Mouse (Mus musculus) right cerebral cortex, postnatal 4 days (tissue): Measurements from ENCODE around the gene Myo10.

Experiments used
- DNase-seq: peaks from one replicate; pipeline ENCODE4 v3.0.0-alpha.2; 2022

Myo10 gene

DNA sequence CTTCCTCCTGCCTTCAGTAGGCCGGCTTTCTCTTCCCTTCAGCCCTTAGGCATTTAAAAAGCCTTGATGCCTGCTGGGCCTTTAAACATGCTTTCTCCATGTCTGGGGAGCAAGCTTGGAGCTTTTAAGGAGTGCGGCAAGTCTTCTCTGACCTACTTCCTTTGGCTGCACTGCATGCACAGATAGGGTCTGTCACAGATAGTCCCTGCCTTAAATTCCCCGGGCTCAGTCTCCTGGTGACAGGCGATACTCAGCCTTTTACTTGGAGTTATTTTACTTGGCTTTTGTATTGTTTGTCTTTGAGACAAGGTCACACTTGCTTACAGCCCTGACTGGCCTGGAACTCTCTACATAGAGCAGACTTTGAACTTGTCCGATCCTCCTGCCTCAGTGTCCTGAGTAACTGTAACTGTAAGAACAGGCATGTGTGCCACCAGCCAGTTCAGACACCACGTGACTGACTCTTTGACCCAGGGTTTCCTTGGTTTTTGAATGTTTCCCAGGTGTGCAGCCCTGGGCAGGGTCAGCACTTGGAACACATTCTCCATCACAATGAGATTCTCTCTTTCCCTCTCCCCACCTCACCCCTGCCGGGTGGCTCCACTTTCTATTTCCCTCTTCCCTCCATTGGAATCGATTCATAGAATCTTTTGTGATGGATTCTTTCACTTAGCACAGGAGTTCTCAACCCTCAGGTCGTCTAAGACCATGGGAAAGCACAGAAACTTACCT lies 147.4 kb downstream of the Myo10 start:
- DNase-seq: no peak

DNA sequence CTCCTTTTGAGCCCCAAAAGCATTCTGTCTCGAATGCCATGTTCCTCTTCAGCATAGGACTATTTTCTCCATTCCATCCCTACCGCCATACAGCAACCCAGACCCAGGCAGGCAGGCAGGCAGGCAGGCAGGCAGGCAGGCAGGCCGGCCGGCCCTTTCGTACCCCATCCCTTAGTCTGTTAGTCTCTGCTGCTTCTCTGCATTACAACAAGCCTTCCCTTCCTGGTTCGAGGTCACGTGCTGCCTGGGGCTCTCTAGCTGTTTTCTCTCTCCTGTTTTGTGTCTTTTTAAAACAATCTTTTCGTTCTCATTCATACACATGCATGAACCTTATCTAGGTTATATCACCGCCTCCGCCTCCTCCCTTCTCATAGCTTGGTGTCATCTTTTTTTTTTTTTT lies 149.5 kb downstream of the Myo10 start:
- DNase-seq: no peak

DNA sequence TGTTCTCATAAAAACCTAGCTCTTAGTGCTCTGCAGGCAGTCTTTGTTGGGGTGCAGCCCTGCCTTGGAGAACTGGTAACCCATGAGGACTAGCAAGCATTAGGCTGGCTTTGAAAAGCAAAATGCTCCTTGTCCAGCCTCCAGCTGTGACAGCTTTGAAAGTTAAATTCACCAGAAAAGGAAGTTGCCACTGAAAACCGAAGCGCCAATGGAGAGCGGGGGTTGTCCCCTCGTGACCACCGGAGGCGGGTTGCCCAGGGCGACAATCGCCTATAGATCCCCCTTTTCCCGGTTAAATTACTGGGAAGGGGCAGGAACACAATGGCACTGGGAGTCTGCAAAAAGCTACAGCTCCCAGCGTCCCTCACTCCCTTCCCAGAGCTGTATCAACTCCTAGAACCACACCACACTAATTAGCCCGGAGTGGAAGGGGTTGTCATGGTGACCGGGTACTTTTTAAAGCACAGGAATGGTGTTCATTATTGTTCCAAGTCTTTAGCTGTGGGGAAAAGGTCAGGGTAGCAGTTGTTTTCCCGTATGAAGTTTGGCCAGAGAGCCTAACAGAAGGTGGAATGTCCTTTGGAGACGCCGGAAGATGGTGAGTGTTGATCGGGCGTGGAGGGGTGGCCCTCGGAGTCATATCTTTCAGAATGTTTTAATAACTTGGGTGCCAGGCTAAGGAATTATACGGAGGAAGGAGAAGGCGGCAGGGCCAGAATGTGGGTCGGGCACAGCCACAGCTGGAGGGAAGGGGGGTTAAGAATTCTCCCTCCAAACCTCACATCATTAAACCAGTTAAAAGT lies 151.6 kb downstream of the Myo10 start:
- peak; percentile 58 for DNase-seq

DNA sequence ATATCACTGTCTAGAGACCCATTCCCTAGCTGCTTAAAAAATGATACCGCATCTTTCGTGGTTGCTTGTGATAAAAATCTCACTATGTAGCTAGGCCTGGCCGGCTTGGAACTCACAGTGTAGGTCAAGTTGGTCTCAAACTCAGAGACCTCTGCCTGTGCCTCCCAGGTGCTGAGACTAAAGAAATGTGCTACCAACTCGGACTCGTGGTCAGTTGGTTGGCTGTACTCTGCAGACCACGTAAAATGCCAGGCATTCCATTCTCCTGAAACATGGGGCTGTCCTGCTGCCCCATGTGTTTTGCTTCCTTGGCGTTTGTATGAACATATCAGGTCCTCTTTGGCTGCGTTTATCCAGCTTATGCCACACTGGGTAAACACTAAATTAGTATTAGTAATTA lies 156.6 kb downstream of the Myo10 start:
- no peak for DNase-seq

DNA sequence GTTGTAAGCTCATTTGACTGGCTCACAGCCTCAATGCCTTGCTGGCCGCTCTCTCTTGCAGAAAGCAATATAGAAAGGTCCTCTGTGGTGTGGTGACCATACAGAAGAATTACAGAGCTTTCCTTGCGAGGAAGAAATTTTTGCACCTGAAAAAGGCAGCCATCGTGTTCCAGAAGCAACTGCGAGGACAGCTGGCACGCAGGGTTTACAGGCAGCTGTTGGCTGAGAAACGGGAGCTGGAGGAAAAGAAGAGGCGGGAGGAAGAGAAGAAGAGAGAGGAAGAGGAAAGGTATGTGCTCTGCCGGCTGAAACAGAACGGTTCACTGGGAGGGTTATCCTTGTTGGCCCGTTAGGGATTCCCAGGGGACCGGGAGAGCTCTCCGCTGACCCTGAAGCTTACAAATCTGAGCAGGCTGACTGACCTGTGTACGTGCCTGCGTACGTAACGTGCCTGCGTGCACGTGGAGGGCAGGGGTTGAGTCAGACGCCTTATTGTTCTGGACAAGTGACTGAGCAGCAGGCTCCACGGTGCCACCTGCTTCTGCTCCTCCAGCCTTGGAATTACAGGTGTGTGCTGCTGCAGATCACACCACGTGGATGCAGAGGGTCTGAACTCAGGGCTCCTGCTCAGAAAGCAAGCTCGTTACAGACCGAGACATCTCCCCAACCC lies 157.3 kb downstream of the Myo10 start:
- DNase-seq: no peak

DNA sequence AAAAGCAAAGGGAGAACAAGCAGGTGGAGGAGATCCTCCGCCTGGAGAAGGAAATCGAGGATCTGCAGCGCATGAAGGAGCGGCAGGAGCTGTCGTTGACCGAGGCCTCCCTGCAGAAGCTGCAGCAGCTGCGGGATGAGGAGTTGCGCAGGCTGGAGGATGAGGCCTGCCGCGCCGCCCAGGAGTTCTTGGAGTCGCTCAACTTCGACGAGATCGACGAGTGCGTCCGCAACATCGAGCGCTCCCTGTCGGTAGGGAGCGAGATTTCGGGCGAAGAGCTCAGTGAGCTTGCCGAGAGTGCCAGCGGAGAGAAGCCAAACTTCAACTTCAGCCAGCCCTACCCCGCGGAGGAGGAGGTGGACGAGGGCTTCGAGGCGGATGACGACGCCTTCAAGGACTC lies 158.7 kb downstream of the Myo10 start:
- no peak for DNase-seq

DNA sequence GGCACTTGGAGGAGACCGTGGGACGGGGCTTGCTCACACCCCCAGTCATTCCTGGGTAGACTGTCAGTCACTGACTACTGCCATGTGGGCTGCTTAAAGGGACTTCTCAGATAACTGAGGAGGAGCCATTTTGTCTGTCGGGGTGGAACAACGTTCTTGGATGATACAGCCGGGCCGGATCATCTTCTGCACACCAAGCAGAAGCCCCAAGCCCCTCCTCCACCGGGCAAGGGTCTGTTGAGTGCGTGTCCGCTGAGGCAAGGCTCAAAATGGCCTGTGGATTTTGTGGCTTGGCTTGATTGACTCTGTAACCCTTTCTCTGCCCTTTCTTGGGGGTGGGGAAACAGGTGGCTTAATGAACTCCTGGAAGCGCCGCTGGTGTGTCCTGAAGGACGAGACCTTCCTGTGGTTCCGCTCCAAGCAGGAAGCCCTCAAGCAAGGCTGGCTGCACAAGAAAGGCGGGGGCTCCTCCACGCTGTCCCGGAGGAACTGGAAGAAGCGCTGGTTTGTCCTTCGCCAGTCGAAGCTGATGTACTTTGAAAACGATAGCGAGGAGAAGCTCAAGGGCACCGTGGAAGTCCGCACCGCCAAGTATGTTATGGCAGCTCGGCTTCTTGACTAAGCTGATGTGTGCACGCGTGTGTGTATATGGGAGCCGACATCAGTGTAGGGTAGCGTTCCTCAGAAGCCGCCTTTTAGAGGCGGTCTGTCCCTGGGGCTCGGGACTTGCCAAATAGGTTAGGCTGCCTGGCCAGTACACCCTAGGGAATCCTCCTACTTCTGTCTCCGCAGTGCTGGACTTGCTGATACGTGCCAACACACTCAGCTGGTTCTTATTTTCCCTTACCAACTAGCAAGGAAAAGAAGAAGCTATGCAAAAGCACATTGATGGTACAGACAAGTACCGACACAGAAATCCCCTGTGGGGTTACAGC lies 163.4 kb downstream of the Myo10 start:
- no peak for DNase-seq

DNA sequence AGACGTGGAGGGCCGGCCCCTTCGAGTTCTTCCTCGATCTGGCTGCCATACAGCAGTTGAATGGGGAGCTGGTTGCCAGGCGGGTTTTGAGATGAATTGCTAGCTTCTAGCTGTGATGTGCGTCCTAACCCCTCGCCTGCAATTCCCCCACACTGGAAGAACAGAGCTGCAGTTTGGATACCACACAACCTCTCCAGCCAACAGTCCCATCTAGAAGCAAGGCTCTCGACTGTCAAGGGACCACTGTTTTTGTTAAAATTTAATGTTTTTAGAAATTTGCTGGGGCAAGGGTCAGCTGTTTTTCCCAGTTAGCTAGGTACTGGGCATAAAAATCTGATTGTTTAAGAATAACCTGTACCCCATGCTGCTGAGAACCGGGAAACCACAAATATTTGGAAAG lies 165.1 kb downstream of the Myo10 start:
- DNase-seq: no peak

DNA sequence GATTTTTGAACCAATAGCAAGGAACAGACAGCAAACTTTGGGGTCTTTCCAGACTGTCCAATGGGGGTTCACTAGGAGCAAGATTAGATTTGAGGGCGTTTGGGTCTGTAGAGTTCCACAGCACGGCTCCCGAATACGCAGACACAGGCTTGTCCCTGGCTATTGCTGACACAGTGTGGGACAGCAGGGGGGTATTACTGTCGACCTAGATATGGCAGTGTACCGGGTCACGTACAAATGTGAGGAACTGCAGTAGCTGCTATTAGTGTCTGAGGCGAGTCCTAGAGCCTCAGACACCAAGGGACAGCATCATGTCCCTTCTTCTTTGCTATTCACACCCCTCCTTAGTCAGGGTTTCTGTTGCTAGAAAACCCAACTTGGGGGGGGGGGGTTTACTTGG lies 165.6 kb downstream of the Myo10 start:
- no peak for DNase-seq

DNA sequence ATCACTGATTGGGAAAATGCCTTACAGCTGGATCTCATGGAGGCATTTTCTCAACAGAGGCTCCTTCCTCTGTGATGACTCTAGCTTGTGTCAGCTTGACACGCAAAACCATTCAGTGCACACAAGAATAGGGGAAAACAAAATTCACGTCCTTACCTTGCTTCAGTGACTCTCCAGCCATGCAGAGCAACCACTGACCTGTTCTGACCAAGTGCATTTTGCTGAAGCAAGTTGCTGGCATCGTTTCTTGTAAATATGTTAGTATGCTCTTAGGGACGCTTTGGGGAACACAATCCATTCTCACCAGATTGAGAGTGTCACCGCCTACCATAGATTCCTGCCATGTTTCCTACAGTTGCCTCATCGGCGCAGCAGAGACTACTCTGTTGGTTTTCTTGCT lies 166.2 kb downstream of the Myo10 start:
- DNase-seq: no peak

DNA sequence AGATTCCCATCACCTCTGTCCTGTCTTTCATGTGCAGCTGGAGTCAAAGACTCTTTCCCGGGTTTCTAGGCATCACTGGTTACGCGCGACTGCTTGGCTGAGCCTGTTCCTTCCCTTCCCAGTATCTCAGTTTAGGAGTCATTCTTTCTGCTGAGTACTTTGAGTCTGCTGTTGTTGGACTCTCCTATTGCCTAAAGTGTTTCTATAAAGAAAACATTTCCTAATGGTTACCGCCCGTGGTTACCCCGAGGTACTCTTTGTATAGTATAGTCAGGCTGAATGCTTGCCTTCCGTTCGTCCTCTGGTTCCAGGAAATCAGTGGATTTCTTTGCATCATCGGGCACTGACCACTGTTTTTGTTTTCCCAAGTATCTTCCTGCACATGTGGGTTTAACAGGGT lies 166.9 kb downstream of the Myo10 start:
- DNase-seq: no peak

DNA sequence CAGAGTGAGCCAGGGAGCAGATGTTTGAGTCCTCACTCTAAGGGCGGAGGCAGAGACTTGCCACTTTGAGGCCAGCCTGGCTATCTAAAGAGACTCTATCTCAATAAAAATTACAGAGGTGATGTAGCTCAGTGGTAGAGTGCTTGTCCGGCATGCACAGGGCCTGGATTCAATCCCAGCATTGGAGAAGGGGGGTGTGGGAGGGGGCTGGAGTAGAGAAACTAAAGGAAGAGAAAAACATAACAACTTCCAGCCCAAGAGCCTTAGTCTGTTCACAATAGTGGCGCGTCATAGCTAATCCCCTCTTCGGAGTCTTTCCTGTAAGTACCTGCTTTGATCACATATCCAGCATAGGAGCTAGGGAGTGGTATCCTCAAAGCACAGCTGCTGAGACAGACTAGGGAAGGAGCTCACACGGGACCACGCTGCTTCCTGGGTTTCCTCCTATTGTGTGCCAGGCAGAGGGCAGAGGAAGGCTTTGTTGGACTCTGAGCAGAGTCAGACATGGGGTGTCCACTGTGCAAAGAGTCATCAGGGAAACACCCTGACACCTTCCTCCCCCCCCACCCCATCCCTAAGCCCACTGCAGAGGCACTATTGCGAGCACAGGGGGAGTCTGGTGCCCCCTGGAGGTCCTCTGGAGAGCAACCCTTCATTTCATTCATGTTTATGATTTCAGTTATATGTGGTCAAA lies 169.5 kb downstream of the Myo10 start:
- no peak for DNase-seq

DNA sequence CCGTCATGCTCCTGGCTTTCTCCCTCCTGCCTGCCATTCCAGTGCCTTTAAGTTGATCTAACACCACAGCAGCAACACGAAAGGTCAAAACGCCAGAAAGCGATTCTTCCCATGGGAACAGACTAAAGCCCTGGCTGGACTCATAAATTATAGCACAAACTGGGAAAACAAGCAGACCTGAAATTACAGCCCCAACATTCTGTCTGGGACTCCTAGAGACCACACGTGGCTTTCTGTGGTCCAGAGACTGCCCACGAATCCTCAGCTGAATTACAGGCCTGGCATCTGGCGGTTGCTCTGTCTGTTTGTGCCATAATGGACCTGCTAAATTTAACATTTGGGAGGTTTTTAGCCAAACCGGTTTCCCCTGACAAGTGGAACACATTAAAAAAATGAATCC lies 171.8 kb downstream of the Myo10 start:
- DNase-seq: no peak

DNA sequence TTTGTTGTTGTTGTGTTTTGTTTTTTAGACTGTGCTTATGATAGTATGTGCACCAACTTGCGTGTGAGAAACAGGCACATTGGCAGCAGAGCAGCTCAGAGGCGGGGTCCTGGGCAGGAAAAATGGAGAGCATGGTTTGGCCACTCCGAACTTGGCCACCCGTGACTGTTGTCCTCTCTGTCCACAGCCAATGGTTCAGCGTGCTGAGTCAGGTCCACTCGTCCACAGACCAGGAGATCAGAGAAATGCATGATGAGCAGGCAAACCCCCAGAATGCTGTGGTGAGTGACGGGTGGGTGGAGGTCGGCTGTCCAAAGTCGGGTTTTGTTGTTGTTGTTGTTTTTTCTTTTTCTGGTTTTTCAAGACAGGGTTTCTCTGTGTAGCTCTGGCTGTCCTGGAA lies 173.2 kb downstream of the Myo10 start:
- no peak for DNase-seq

DNA sequence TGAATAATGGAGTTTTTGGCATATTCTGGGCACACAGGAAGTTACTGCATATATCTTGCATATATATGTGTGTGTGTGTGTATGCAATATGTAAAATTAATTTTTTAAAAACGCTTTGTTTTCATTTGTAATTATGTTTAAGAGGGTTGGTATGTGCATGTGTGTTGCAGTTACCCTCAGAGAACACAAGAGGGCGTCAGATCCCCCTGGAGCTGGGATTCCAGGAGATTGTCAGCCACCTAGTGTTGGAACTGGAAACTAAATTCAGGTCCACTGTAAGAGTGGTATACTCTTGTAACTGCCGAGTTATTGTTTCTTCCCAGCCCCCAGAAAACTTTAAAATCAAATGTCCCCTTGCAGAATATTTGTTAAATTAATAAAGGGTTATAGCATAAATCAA lies 174.0 kb downstream of the Myo10 start:
- DNase-seq: no peak

DNA sequence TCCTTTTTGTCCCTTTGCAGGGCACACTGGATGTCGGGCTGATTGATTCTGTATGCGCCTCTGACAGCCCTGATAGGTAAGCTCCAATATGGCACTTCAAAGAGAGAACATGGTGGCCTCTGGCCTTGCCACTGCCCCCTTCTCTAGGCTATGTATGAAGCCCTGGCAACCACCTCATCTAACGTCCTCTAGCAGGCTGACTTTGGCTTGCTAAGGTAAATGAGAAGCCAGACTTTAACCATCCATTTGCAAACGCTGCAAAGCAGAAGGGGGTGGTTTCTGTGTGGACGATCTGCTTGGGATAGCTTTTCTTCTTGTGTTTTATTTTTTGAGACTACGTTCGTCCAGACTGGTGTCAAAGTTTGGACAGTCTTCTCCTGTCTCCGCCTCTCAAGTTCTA lies 174.9 kb downstream of the Myo10 start:
- no peak for DNase-seq

DNA sequence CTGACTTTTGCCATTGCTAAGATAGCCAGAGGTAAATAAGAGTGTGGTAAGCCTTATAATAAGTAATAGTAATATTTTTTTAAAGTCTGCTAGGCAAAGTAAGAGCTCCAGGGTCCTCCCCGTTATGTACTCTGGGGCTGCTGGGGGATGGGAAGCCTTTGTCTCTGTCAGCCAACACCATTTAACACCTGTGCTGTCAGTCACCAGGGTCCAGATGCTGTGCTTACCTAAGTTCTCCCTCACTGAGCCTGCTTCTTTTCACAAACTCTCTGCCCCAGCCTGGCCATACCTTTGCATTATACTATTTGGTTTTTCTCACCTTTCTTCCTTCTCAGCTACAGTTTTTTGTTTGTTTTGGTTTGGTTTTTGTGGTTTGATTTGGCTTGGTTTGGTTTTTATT lies 175.6 kb downstream of the Myo10 start:
- no peak for DNase-seq

DNA sequence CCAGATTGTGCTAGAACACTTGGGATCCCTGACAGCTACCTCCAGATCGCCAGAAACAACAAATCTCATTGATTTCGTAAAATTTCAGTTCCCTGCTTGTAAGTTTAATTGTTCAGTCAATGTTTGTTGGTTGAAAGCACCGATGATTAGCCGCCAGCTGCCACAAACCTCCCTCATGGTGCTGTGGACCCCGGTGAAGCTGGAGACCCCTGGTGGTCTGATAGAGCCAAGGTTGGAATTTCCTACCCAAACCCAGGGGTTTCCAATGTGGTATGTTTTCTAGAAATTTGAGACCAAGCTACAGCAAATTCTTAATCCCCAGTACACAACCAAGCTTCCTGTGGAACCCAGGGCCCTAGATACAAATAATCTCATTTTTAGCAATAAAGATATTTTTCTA lies 179.4 kb downstream of the Myo10 start:
- no peak for DNase-seq

DNA sequence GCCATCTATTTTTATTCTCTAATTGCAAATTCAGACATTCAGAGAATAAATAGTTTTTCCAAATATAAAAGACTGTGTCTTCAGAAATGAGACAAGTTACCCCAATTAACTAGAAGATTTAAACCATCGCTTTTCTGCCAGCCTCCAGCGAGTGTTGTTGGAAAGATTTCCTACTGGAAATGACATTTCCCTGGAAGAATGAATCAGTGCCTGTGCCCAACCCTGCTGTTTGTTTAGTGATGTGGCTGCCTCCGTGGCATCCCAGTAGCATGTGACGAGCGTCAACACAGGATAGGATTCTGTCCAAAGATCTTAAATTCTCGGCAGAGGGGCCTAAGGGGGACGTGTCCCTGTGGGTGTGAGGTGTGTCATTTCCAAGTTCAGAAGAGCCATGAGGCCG lies 179.9 kb downstream of the Myo10 start:
- DNase-seq: no peak

DNA sequence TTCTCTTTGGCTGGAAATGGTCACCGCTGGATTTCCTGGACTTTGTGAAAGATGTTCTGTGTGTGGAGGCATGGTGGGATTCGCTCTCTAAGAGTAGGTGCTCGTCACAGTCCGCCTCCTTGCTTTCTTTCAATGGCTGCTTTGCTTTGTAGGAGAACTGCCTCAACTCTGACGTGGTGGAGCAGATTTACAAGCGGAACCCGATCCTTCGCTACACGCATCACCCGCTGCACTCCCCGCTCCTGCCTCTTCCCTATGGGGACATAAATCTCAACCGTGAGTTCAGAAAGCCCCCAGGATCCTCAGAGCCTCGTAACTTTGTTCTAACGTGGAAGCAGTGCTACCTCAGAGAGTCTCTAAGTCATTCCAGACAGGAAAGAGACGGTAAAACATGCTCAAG lies 180.8 kb downstream of the Myo10 start:
- no peak for DNase-seq

DNA sequence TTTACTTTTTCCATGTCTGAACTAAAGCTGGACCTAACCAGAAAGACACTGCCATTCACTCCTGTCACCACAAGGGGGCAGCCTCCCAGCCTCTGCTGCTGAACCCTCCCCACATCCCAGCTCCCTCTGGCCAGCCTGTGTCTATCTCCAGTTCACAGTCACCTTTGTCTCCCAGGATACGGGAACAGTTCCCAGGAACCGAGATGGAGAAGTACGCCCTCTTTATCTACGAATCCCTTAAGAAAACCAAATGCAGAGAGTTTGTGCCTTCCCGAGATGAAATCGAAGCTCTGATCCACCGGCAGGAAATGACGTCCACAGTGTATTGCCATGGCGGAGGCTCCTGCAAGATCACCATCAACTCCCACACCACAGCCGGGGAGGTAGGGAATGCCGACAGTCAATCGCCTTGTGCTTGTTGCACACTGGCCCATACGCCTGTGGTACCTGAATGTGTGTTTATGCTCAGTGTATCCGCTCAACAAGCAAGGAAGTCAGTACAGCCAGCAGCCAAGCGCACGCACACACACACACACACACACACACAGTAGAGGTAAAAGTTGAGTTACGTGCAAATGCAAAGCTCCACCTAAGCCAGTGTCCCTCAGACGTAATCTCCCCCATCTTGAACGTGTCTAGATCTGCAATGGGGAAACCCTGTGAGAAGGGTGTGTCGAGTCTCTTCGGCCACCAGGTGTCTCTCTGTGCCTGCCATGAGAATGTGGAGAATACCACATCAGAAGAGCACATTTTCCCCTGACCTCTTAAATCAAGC lies 183.2 kb downstream of the Myo10 start:
- DNase-seq: peak; percentile 71

DNA sequence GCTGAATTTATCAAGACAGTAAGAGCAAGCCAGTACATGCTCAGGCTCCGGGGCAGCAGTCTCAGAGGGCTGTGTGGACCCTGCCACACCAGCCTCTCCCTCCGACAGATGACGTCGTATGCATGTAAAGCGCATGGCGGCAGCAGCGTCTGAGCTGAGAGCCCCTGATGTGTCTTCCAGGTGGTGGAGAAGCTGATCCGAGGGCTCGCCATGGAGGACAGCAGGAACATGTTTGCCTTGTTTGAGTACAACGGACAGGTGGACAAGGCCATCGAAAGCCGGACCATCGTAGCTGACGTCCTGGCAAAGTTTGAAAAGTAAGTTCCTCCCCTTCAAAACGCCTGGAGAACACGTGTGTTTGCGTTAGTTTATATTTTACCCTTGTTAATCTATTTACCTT lies 184.0 kb downstream of the Myo10 start:
- DNase-seq: no peak
